Mouse (Mus musculus) spleen, adult 2 months (tissue): ENCODE data around the gene Krt80. TPM values are rescaled to one million over a fixed set of nuclear protein-coding genes. Genes with fewer than 3 reads are reported as not detected.

Experiments
- DNase-seq, 2 experiments: peaks; one replicate each; pipeline versions ENCODE4 v3.0.0 to v3.0.0-alpha.2; 2012 to 2021; ENCODE audit warnings: low spot score in 2 of 2, low read depth in 1 of 2
- H3K27ac ChIP-seq: fragments of 200-500 bp; 2 replicates; pipeline ENCODE4 v1.5.1; 2012; ENCODE audit warnings: low read length, inconsistent platforms; ENCODE audit not compliant: insufficient read depth
- H3K27me3 ChIP-seq: fragments of 200-500 bp; 2 replicates; pipeline ENCODE4 v1.6.1; 2012; ENCODE audit warnings: mild to moderate bottlenecking, moderate library complexity, low read length, inconsistent platforms; ENCODE audit not compliant: control insufficient read depth, insufficient read depth
- H3K36me3 ChIP-seq: fragments of 200-500 bp; 2 replicates; pipeline ENCODE4 v1.6.1; 2012; ENCODE audit warnings: mild to moderate bottlenecking, low read length, inconsistent platforms; ENCODE audit not compliant: control insufficient read depth, insufficient read depth
- H3K4me1 ChIP-seq: fragments of 200-500 bp; 2 replicates; pipeline ENCODE4 v1.6.1; 2011; ENCODE audit warnings: inconsistent platforms; ENCODE audit not compliant: control insufficient read depth, insufficient read depth, insufficient read length
- H3K4me3 ChIP-seq: fragments of 200-500 bp; 2 replicates; pipeline ENCODE4 v1.5.1; 2011; ENCODE audit warnings: mild to moderate bottlenecking, inconsistent platforms; ENCODE audit not compliant: insufficient read depth, insufficient read length; ENCODE audit errors: extremely low read depth
- CTCF ChIP-seq: fragments of 200-500 bp; IDR thresholded peaks from 2 replicates; pipeline ENCODE4 v1.5.1; 2011; ENCODE audit warnings: mild to moderate bottlenecking, inconsistent platforms; ENCODE audit not compliant: insufficient read depth, insufficient read length, insufficient replicate concordance; ENCODE audit errors: extremely low read depth
- POLR2A ChIP-seq: fragments of 200-500 bp; IDR thresholded peaks from 2 replicates; pipeline ENCODE4 v1.6.1; 2011; ENCODE audit warnings: low read depth, low read length, inconsistent platforms
- WGBS: fragments of 180-500 bp; shearing (Covaris S2); methylation state at CpG from one replicate; pipeline ENCODE4 v1.1.7; 2018; 5-methylcytosine and 5-hydroxymethylcytosine counted together
- polyA plus RNA-seq: library from polyadenylated mRNA; depleted of rRNA; stranded (reverse); fragments of >200 nt; gene quantifications from 2 replicates; pipeline ENCODE4 v1.2.3, GENCODE M21; 2012

Krt80 gene
- polyA plus RNA-seq, 1 experiment = 9.9 TPM

- no peak overlapping the region for H3K4me3 ChIP-seq
- no peak for DNase-seq
- WGBS = 67% methylated on average over 4 of the region's 4 CpGs
- no peak overlapping the region for H3K27ac ChIP-seq
- H3K36me3 ChIP-seq = no peaks in the 10 kb centered on the region
- no peaks in the 10 kb centered on the region for H3K27me3 ChIP-seq
- no peak for TF ChIP-seq POLR2A
- no peak for TF ChIP-seq CTCF
- H3K4me1 ChIP-seq = no peaks in the 10 kb centered on the region; the same call in 1 of the 2 replicates
These were observed 4.2 kb downstream of the Krt80 start for GRCm38 (mm10) chr15:101365721-101366120.

- no peak overlapping the region for H3K27ac ChIP-seq
- TF ChIP-seq CTCF = no peak
- no peaks in the 10 kb centered on the region for H3K36me3 ChIP-seq
- no peaks in the 10 kb centered on the region for H3K27me3 ChIP-seq
- H3K4me3 ChIP-seq = no peak overlapping the region
- H3K4me1 ChIP-seq = no peaks in the 10 kb centered on the region; the same call in 1 of the 2 replicates
- 86% methylated on average over 7 of the region's 7 CpGs for WGBS
- no peak for DNase-seq
These were observed 4.9 kb downstream of the Krt80 start for GRCm38 (mm10) chr15:101364891-101365671.

- no peak for DNase-seq
- Histone ChIP-seq H3K27ac (no peak overlapping the region), H3K4me3 (no peak overlapping the region; the same call in 1 of the 2 replicates), H3K4me1 (no peaks in the 10 kb centered on the region; the same call in 1 of the 2 replicates), H3K27me3 (no peaks in the 10 kb centered on the region), H3K36me3 (no peaks in the 10 kb centered on the region)
- WGBS = 49% methylated on average over 6 of the region's 6 CpGs
- TF ChIP-seq POLR2A (no peak), CTCF (no peak)
These were observed 5.5 kb downstream of the Krt80 start for GRCm38 (mm10) chr15:101364425-101364824.

GRCm38 (mm10) chr15:101363933-101364332 lies 6.0 kb downstream of the Krt80 start:
- H3K36me3 ChIP-seq = no peaks in the 10 kb centered on the region
- 43% methylated on average over 6 of the region's 6 CpGs for WGBS
- no peaks in the 10 kb centered on the region for H3K27me3 ChIP-seq
- TF ChIP-seq CTCF (no peak), POLR2A (no peak)
- no peak overlapping the region for H3K27ac ChIP-seq
- H3K4me3 ChIP-seq = no peak overlapping the region; the same call in 1 of the 2 replicates
- DNase-seq = no peak
- no peaks in the 10 kb centered on the region; the same call in 1 of the 2 replicates for H3K4me1 ChIP-seq

- no peaks in the 10 kb centered on the region for H3K27me3 ChIP-seq
- TF ChIP-seq POLR2A (no peak), CTCF (no peak)
- H3K27ac ChIP-seq = no peak overlapping the region
- no peaks in the 10 kb centered on the region; the same call in 1 of the 2 replicates for H3K4me1 ChIP-seq
- H3K36me3 ChIP-seq = no peaks in the 10 kb centered on the region
- DNase-seq = peak; percentile 31 to 49
- 52% methylated on average over 4 of the region's 4 CpGs for WGBS
- H3K4me3 ChIP-seq = no peak overlapping the region
These were observed 7.5 kb downstream of the Krt80 start for GRCm38 (mm10) chr15:101362393-101363010.

- Histone ChIP-seq H3K36me3 (no peaks in the 10 kb centered on the region), H3K4me1 (no peaks in the 10 kb centered on the region), H3K27ac (no peak overlapping the region), H3K4me3 (no peak overlapping the region), H3K27me3 (no peaks in the 10 kb centered on the region)
- 92% methylated on average over 4 of the region's 4 CpGs for WGBS
- DNase-seq = no peak
- TF ChIP-seq POLR2A = no peak
- TF ChIP-seq CTCF = no peak
These were observed 14.6 kb downstream of the Krt80 start for GRCm38 (mm10) chr15:101355382-101355786.
